Comparison of ENCODE assay signal across 13 mouse cellular contexts in the genomic region with DNA sequence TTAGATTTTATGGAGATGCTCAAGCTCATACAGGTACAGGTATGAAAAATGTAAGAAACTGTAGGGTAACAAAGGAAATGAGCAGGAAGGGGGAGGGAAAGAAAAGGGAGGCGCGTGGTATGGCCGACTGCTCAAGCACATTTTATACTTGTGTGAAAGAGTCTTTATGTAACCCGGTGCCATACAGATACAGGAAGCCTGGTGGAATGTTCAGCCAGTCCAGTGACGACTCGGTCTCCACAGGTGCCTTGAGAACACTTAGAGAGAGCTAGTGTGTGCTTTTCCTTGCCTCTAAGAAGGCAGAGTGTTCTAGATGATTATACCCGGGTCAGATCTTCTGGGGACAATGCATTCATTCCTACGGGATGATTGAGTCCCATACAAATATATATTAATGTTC.
"Had no signal": no experiment of that assay in that cellular context is flagged by ENCODE, and none has a peak within 500 bp of the region (broad histone marks: within the 10 kb centered on the region; RNA-seq: fewer than 3 reads in every experiment).

No protein-coding gene starts in this region.

- H3K27ac ChIP-seq: liver, embryonic 12.5 days; liver, embryonic 14.5 days; midbrain, embryonic 10.5 days; midbrain, embryonic 12.5 days; neural tube, embryonic 12.5 days; stomach, embryonic 15.5 days; stomach, postnatal 0 days had no signal

- H3K27me3 ChIP-seq: liver, embryonic 12.5 days; midbrain, embryonic 12.5 days; neural tube, embryonic 12.5 days; stomach, embryonic 15.5 days had no signal

- DNase-seq: lung, adult 18-20 months; lung, postnatal 14 days; midbrain, embryonic 14.5 days; right cerebral cortex, postnatal 14 days; thymus, adult 2 months; thymus, postnatal 36 days had no signal

- H3K4me1 ChIP-seq: midbrain, embryonic 10.5 days; midbrain, embryonic 12.5 days; neural tube, embryonic 12.5 days had no signal

- H3K4me3 ChIP-seq: liver, embryonic 12.5 days; midbrain, embryonic 10.5 days; midbrain, embryonic 12.5 days; neural tube, embryonic 12.5 days; stomach, embryonic 15.5 days had no signal

- H3K4me2 ChIP-seq: liver, embryonic 12.5 days; midbrain, embryonic 12.5 days; neural tube, embryonic 12.5 days; stomach, embryonic 15.5 days had no signal

- H3K9me3 ChIP-seq: liver, embryonic 12.5 days; midbrain, embryonic 10.5 days; midbrain, embryonic 12.5 days; neural tube, embryonic 12.5 days; stomach, embryonic 15.5 days had no signal

- ATAC-seq: liver, embryonic 12.5 days had no signal

- H3K9ac ChIP-seq: liver, embryonic 12.5 days; liver, embryonic 14.5 days; midbrain, embryonic 12.5 days; neural tube, embryonic 12.5 days; stomach, embryonic 15.5 days had no signal
